29 mouse cellular contexts compared by ENCODE assay signal in genomic region chr6:91046184-91046583, GRCm38 (mm10). TPM values are rescaled to one million over a fixed set of nuclear protein-coding genes. Genes with fewer than 3 reads are reported as not detected.
DNase-seq lines count a peak whose midpoint lies in the region; ATAC-seq and TF ChIP-seq lines count a peak whose summit lies in the region.
"Had no signal": no experiment of that assay in that cellular context is flagged by ENCODE, and none has a peak within 500 bp of the region (broad histone marks: within the 10 kb centered on the region; RNA-seq: fewer than 3 reads in every experiment).

No protein-coding gene starts in this region.

- no peak for DNase-seq in heart, postnatal 10 days
- peak; percentile 27 for DNase-seq in heart, postnatal 0 days (ENCODE audit: low spot score)
- DNase-seq in heart, adult 9 months (ENCODE audit: low spot score in 2 of 2), result no peak
- peak; percentile 22 for DNase-seq in 3T3-L1 (ENCODE audit: low read depth, low spot score)
- DNase-seq in hindbrain, postnatal 0 days (ENCODE audit: low spot score), result peak; percentile 15
- no peak for DNase-seq in thymus, adult 18-20 months
- DNase-seq: adrenal gland, postnatal 10 days; cerebellum, adult 11-12 months; cerebellum, adult 9-11 months; embryo, embryonic 11 days; gastrocnemius, postnatal 14 days; heart, adult 2 months; kidney, adult 2 months; kidney, postnatal 4 days; liver, postnatal 0 days; lung, postnatal 36 days; right cerebral cortex, postnatal 14 days; thymus, postnatal 14 days had no signal

- H3K9ac ChIP-seq in heart, embryonic 11.5 days (ENCODE audit: low read depth, low read length), result no peak overlapping the region
- no peak overlapping the region for H3K9ac ChIP-seq in heart, postnatal 0 days (replicated peaks; ENCODE audit: low read depth, low read length)
- no peak overlapping the region for H3K9ac ChIP-seq in hindbrain, postnatal 0 days (replicated peaks; ENCODE audit: low read length)
- H3K9ac ChIP-seq: embryonic facial prominence, embryonic 12.5 days; hindbrain, embryonic 15.5 days; intestine, embryonic 15.5 days; liver, embryonic 12.5 days; liver, postnatal 0 days; midbrain, embryonic 12.5 days; neural tube, embryonic 13.5 days; stomach, embryonic 15.5 days had no signal

- no peak overlapping the region for H3K4me2 ChIP-seq in heart, embryonic 11.5 days
- no peak overlapping the region for H3K4me2 ChIP-seq in heart, postnatal 0 days (ENCODE audit: low read depth, low read length)
- no peak overlapping the region for H3K4me2 ChIP-seq in hindbrain, postnatal 0 days (ENCODE audit: low read depth, low read length)
- H3K4me2 ChIP-seq: embryonic facial prominence, embryonic 12.5 days; hindbrain, embryonic 15.5 days; intestine, embryonic 15.5 days; liver, embryonic 12.5 days; midbrain, embryonic 12.5 days; neural tube, embryonic 13.5 days; stomach, embryonic 15.5 days had no signal

- H3K36me3 ChIP-seq in heart, embryonic 11.5 days (ENCODE audit: control insufficient read depth, insufficient read depth, low read length), result no peaks in the 10 kb centered on the region
- no peaks in the 10 kb centered on the region for H3K36me3 ChIP-seq in heart, postnatal 0 days (replicated peaks; ENCODE audit: control insufficient read depth, insufficient read depth, low read length)
- H3K36me3 ChIP-seq in hindbrain, postnatal 0 days (ENCODE audit: insufficient read depth, low read length), result peaks cover 16% of the 10 kb centered on the region; the same call in 1 of the 2 replicates
- H3K36me3 ChIP-seq: embryonic facial prominence, embryonic 12.5 days; intestine, embryonic 15.5 days; stomach, embryonic 15.5 days had no signal

- peaks cover 3% of the 10 kb centered on the region; the same call in 1 of the 2 replicates for H3K27me3 ChIP-seq in heart, embryonic 11.5 days (ENCODE audit: control insufficient read depth, insufficient read depth, low read length)
- H3K27me3 ChIP-seq in heart, postnatal 0 days (ENCODE audit: control insufficient read depth, insufficient read depth, low read length), result no peaks in the 10 kb centered on the region
- H3K27me3 ChIP-seq in hindbrain, postnatal 0 days (ENCODE audit: insufficient read depth, low read length), result no peaks in the 10 kb centered on the region
- H3K27me3 ChIP-seq: embryonic facial prominence, embryonic 12.5 days; hindbrain, embryonic 15.5 days; intestine, embryonic 15.5 days; liver, embryonic 12.5 days; midbrain, embryonic 12.5 days; neural tube, embryonic 13.5 days; Patski; stomach, embryonic 15.5 days had no signal

- TF ChIP-seq EP300 in heart, postnatal 0 days (IDR thresholded peaks at IDR 0.05; ENCODE audit: low read depth), result no peak

- intact Hi-C loops in heart, postnatal 10 days (cut with DNase I), result no loop called here

- 53% methylated on average over 5 of the region's 5 CpGs for WGBS in heart, embryonic 11.5 days (ENCODE audit: insufficient replicate concordance)
- WGBS in heart, postnatal 0 days, result 54% methylated on average over 5 of the region's 5 CpGs
- 62% methylated on average over 5 of the region's 5 CpGs for WGBS in hindbrain, postnatal 0 days

- H3K9me3 ChIP-seq in heart, embryonic 11.5 days (replicated peaks; ENCODE audit: control insufficient read depth, low read length), result no peaks in the 10 kb centered on the region
- H3K9me3 ChIP-seq in heart, postnatal 0 days (replicated peaks; ENCODE audit: control insufficient read depth, low read length), result no peaks in the 10 kb centered on the region
- H3K9me3 ChIP-seq in hindbrain, postnatal 0 days (ENCODE audit: low read length), result no peaks in the 10 kb centered on the region
- H3K9me3 ChIP-seq: embryonic facial prominence, embryonic 12.5 days; hindbrain, embryonic 15.5 days; intestine, embryonic 15.5 days; liver, embryonic 12.5 days; midbrain, embryonic 12.5 days; neural tube, embryonic 13.5 days; stomach, embryonic 15.5 days had no signal

- peaks cover 36% of the 10 kb centered on the region for H3K4me1 ChIP-seq in heart, embryonic 11.5 days (ENCODE audit: control insufficient read depth, insufficient read depth, low read length)
- peaks cover 33% of the 10 kb centered on the region for H3K4me1 ChIP-seq in heart, postnatal 0 days (ENCODE audit: control insufficient read depth, insufficient read depth)
- no peaks in the 10 kb centered on the region for H3K4me1 ChIP-seq in hindbrain, postnatal 0 days (ENCODE audit: insufficient read depth, low read length)
- H3K4me1 ChIP-seq: intestine, embryonic 15.5 days; liver, embryonic 12.5 days; midbrain, embryonic 12.5 days; stomach, embryonic 15.5 days had no signal

- no peak overlapping the region for H3K4me3 ChIP-seq in heart, embryonic 11.5 days (ENCODE audit: low read depth, low read length)
- no peak overlapping the region for H3K4me3 ChIP-seq in heart, postnatal 0 days (ENCODE audit: low read depth, low read length)
- no peak overlapping the region for H3K4me3 ChIP-seq in hindbrain, postnatal 0 days (ENCODE audit: low read length)
- H3K4me3 ChIP-seq: embryonic facial prominence, embryonic 12.5 days; heart, adult 2 months; hindbrain, embryonic 15.5 days; intestine, embryonic 15.5 days; liver, embryonic 12.5 days; midbrain, embryonic 12.5 days; neural tube, embryonic 13.5 days; stomach, embryonic 15.5 days had no signal

- ATAC-seq in heart, embryonic 11.5 days (replicated peaks; ENCODE audit: insufficient number of reproducible peaks, low FRiP score, low TSS enrichment), result peak; percentile 51; the same call in 1 of the 2 replicates
- no peak for ATAC-seq in heart, postnatal 0 days (ENCODE audit: insufficient read depth, low read depth)
- ATAC-seq in hindbrain, postnatal 0 days, result peak; percentile 53; the same call in 1 of the 2 replicates
- ATAC-seq: forebrain, embryonic 14.5 days; intestine, embryonic 15.5 days; liver, embryonic 12.5 days; liver, postnatal 0 days; Patski had no signal

- H3K27ac ChIP-seq in heart, embryonic 11.5 days (ENCODE audit: low read depth, low read length), result peak overlapping the region; percentile 54; the same call in 1 of the 2 replicates
- H3K27ac ChIP-seq in heart, postnatal 0 days (ENCODE audit: low read depth), result no peak overlapping the region
- H3K27ac ChIP-seq in hindbrain, postnatal 0 days, result no peak overlapping the region
- H3K27ac ChIP-seq: embryonic facial prominence, embryonic 12.5 days; heart, adult 2 months; intestine, embryonic 15.5 days; kidney, postnatal 0 days; liver, embryonic 12.5 days; midbrain, embryonic 12.5 days; neural tube, embryonic 13.5 days; stomach, embryonic 15.5 days had no signal

- TF ChIP-seq CTCF in heart, postnatal 0 days (IDR thresholded peaks at IDR 0.05; ENCODE audit: low read depth), result no peak
- no peak for TF ChIP-seq CTCF in hindbrain, postnatal 0 days (IDR thresholded peaks at IDR 0.05; ENCODE audit: low read depth)

RNA-seq across cellular contexts. Expression of gene Iqsec1, which starts 57.7 kb away (rescaled TPM):
- 17.7 and 18.1 TPM in 2 replicates for polyA plus RNA-seq in heart, embryonic 11.5 days (2014; fragmentation: Nextera tagmentation; extraction: Ambion mirVana)
- total RNA-seq in heart, postnatal 10 days (2021), result 100 to 1,000 TPM; 127 to 142 TPM
- total RNA-seq in heart, postnatal 0 days (2014; rRNA removed; ENCODE audit: low replicate concordance), result 93.7 and 183 TPM in 2 replicates
- polyA plus RNA-seq in heart, postnatal 0 days (2015; fragmentation: Nextera tagmentation; extraction: Ambion mirVana), result 12.0 and 13.5 TPM in 2 replicates
- total RNA-seq in hindbrain, postnatal 0 days (2014; rRNA removed), result 175 and 179 TPM in 2 replicates
- polyA plus RNA-seq in hindbrain, postnatal 0 days (2015; fragmentation: Nextera tagmentation; extraction: Ambion mirVana), result 29.0 and 29.3 TPM in 2 replicates

Comparison
In these comparisons a context has a peak if more than half of its experiments do, and no peak if none do; other contexts are left out.
1. DNase-seq: peak in heart, postnatal 0 days (single experiment), 3T3-L1 (single experiment) and hindbrain, postnatal 0 days (single experiment); none in heart, postnatal 10 days (0 of 2), heart, adult 9 months (0 of 2) and thymus, adult 18-20 months (0 of 2).